Comparison of ENCODE assay signal across 8 mouse cellular contexts in the genomic region with DNA sequence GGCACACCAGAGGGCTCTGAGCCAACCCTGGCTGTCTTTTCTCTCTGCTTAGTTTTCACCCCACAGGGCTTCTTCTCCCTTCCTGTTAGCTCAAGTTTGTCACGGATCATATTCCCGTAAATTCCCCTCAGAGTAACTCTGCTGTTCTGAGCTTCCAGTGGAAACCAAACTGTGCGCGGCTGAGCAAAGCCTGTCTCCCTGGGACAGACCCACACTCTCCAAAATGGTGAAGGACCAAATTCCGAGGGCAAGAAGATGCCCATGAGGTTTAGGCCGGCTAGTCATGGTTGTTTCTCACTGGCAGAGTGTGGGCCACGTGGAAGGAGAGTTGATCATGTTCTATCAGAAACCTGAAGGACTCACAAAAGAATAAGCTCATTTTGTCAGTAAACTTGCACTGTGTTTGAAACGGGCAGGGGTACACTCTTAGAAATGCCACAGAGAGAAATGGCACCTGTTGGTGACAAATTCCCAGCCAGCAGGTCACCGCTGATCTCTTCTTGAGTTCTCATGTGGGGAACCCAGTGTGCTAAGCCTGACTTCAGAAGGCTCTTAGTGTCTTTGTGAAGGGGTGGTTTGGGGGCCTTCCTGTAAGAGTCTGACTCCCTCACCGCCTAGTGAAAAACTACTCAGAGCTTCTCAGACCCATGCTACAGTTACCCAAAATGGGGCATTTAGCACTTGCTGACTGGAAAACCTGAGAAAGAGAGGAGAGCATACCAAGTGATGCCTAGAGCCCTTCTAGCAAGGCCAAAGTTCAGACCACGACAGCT. TPM values are rescaled to one million over a fixed set of nuclear protein-coding genes. Genes with fewer than 3 reads are reported as not detected.
DNase-seq lines count a peak whose midpoint lies in the region; ATAC-seq and TF ChIP-seq lines count a peak whose summit lies in the region.

No protein-coding gene starts in this region.

- H3K9me3 ChIP-seq in heart, embryonic 10.5 days: no peaks in the 10 kb centered on the region
- H3K9me3 ChIP-seq in lung, embryonic 16.5 days (ENCODE audit: control insufficient read depth, low read length): no peaks in the 10 kb centered on the region

- intact Hi-C loops in gastrocnemius, adult 2 months (cut with DNase I): no loop called here
- intact Hi-C loops in gastrocnemius, postnatal 14 days (cut with DNase I; ENCODE audit: low total_unique reads): no loop called here

- no peak for DNase-seq in gastrocnemius, adult 2 months
- DNase-seq in gastrocnemius, postnatal 14 days: no peak
- peak; percentile 53 for DNase-seq in CD4-positive helper T cell, adult 2 months (ENCODE audit: low read depth, low spot score)
- DNase-seq in heart, embryonic 10.5 days (ENCODE audit: low spot score): no peak
- DNase-seq in right cerebral cortex, adult 18-20 months: no peak
- DNase-seq in right cerebral cortex, postnatal 25 days: no peak
- no peak for DNase-seq in frontal cortex, postnatal 36 days (ENCODE audit: low spot score in 2 of 2)

- no peak for TF ChIP-seq CTCF in gastrocnemius, adult 2 months (IDR thresholded peaks at IDR 0.05)

- peak overlapping the region; percentile 64 for H3K4me3 ChIP-seq in gastrocnemius, adult 2 months
- peak overlapping the region; percentile 45 for H3K4me3 ChIP-seq in heart, embryonic 10.5 days
- peak overlapping the region; percentile 31 for H3K4me3 ChIP-seq in lung, embryonic 16.5 days (ENCODE audit: low read length)

- WGBS in heart, embryonic 10.5 days: 74% methylated on average over 11 of the region's 11 CpGs
- WGBS in lung, embryonic 16.5 days: 71% methylated on average over 11 of the region's 11 CpGs

- no peaks in the 10 kb centered on the region for H3K27me3 ChIP-seq in heart, embryonic 10.5 days (ENCODE audit: insufficient read depth, poor library complexity, severe bottlenecking)
- H3K27me3 ChIP-seq in lung, embryonic 16.5 days (ENCODE audit: control insufficient read depth, insufficient read depth, low read depth, low read length): no peaks in the 10 kb centered on the region

- no peaks in the 10 kb centered on the region for H3K36me3 ChIP-seq in heart, embryonic 10.5 days
- H3K36me3 ChIP-seq in lung, embryonic 16.5 days (ENCODE audit: control insufficient read depth, insufficient read depth, low read length): no peaks in the 10 kb centered on the region

- ATAC-seq in lung, embryonic 16.5 days (ENCODE audit: low read depth): no peak

- H3K4me2 ChIP-seq in lung, embryonic 16.5 days (ENCODE audit: low read depth, low read length): peak overlapping the region; percentile 39

- peaks cover 36% of the 10 kb centered on the region for H3K4me1 ChIP-seq in heart, embryonic 10.5 days
- H3K4me1 ChIP-seq in lung, embryonic 16.5 days (replicated peaks; ENCODE audit: control insufficient read depth, insufficient read depth, low read length): peaks cover 20% of the 10 kb centered on the region

- peak overlapping the region; percentile 84 for H3K27ac ChIP-seq in gastrocnemius, adult 2 months
- H3K27ac ChIP-seq in heart, embryonic 10.5 days: peak overlapping the region; percentile 85
- peak overlapping the region; percentile 94 for H3K27ac ChIP-seq in lung, embryonic 16.5 days (ENCODE audit: low read length)

- H3K9ac ChIP-seq in lung, embryonic 16.5 days (ENCODE audit: low read length): peak overlapping the region; percentile 44; the same call in 1 of the 2 replicates

RNA-seq across cellular contexts. Expression of a gene that starts 1.3 kb away (rescaled TPM):
- 10 to 100 TPM in 1 of 2 experiments, 1 to 10 TPM in 1; 4.9 to 10.2 TPM for total RNA-seq in gastrocnemius, adult 2 months (2021)
- 10 to 100 TPM; 15.2 to 15.3 TPM for total RNA-seq in gastrocnemius, postnatal 14 days (2021)
- polyA plus RNA-seq in heart, embryonic 10.5 days (2016; fragmentation: Nextera tagmentation; extraction: Ambion mirVana): 105 and 111 TPM in 2 replicates
- polyA plus RNA-seq in lung, embryonic 16.5 days (2015; fragmentation: Nextera tagmentation; extraction: Ambion mirVana): 85.2 and 98.2 TPM in 2 replicates

RNA-seq across cellular contexts. Expression of a gene that starts 16.7 kb away (rescaled TPM):
- not detected for total RNA-seq in gastrocnemius, adult 2 months (2021)
- not detected for total RNA-seq in gastrocnemius, postnatal 14 days (2021)
- polyA plus RNA-seq in heart, embryonic 10.5 days (2016; fragmentation: Nextera tagmentation; extraction: Ambion mirVana): not detected in 2 replicates
- polyA plus RNA-seq in lung, embryonic 16.5 days (2015; fragmentation: Nextera tagmentation; extraction: Ambion mirVana): 0.20 TPM in 1 of 2 replicates, not detected in the other

RNA-seq across cellular contexts. Expression of a gene that starts 18.4 kb away (rescaled TPM):
- total RNA-seq in gastrocnemius, adult 2 months (2021): under 1 TPM in 1 of 2 experiments, not detected in 1; 0.20 TPM
- not detected for total RNA-seq in gastrocnemius, postnatal 14 days (2021)
- 0.55 and 0.73 TPM in 2 replicates for polyA plus RNA-seq in heart, embryonic 10.5 days (2016; fragmentation: Nextera tagmentation; extraction: Ambion mirVana)
- polyA plus RNA-seq in lung, embryonic 16.5 days (2015; fragmentation: Nextera tagmentation; extraction: Ambion mirVana): 0.35 and 0.97 TPM in 2 replicates
